Mouse (Mus musculus) brain, adult 10 weeks (tissue): Measurements from ENCODE around the gene Gm29110. TPM values are rescaled to one million over a fixed set of nuclear protein-coding genes. Genes with fewer than 3 reads are reported as not detected.

Experiments used
- polyA plus RNA-seq: library from polyadenylated mRNA; stranded (reverse); fragments of 350-450 nt; fragmentation: Illumina TruSeq; extraction: RNeasy Lipid Tissue Mini Kit (QIAGEN cat#74804); gene quantifications from one replicate; pipeline ENCODE4 v1.2.3, GENCODE M21; 2015; ENCODE audit warnings: low read depth, low replicate concordance

Gm29110 gene
- not detected for polyA plus RNA-seq

GRCm38 (mm10) chrY:74470231-74470630, at the start of gene Gm29110:
Gm29110 (plus strand) TSS chrY:74470531.

Other genes starting within 250 kb of the Gm29110 start
- not detected for gene Gm21913, start 153.4 kb downstream of the Gm29110 start, polyA plus RNA-seq